Mouse (Mus musculus): ENCODE results near the gene Ptpn3.

Gene Ptpn3

DNA sequence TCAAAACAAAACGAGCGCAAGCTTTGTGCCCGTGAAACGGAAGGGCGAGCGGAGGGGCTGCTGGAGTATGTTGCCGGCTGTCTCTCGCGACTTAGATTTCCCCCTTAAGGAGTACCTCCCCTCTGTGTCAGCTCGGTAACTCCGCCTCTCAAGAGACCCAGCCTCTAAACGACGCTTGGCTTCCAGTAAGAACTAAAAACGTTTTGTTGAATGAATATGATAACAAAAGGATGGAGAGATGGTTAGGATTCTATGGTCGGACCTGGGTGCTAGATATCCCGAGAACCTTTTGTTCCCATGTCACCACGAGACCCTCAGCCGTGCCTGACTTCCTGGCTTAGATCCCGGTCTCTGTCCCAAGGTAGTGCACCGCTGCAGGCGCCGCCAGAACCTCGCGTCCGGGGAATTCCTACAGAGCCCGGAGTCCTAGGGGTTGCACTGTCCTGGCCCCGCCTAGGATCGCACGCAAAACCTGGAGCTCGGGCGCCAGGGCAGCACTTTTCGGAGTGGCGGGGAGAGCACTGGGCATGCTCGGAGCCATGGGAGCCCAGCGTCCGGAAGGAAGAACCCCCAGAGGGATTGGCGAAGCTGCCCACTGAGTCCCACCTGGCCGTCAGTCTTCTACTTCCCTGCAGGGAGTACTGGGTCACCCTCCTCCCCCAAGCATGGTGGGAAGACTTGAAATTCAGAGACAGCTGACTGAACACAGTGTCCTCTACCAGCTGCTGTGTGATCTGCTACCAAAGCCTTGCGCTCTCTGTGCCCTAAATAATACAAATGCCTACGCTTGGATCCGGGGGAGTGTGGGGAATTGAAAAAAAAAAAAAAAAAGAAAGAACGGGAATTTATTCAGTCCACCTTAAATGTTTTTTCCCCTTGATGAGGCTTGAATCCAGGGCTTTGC lies at the start of gene Ptpn3:
Gene Ptpn3, minus strand, starts transcription at position 428 of the 904 bp plus-strand sequence.
- in situ Hi-C loops (cut with MboI): no loop called here

DNA sequence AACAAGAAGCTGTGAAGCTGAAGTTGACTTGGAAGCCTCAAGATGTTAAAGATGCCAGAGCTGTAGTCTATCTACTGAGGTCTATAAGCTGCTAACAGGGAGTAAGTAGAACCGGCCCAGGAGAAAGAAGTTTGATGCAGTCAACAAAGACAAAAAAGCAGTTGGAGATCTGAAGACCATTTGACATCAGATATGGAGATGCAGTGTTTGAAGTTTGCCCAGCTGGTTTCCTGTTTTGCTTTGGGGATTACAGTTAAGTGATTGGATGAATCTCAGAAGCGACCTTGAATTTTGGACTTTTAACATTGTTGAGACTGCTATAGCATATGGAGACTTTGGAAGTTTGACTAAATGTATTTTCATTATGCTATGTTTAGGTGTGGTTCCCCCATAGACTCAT lies 48.9 kb upstream of the Ptpn3 start:
- in situ Hi-C loops (cut with MboI): no loop called here

DNA sequence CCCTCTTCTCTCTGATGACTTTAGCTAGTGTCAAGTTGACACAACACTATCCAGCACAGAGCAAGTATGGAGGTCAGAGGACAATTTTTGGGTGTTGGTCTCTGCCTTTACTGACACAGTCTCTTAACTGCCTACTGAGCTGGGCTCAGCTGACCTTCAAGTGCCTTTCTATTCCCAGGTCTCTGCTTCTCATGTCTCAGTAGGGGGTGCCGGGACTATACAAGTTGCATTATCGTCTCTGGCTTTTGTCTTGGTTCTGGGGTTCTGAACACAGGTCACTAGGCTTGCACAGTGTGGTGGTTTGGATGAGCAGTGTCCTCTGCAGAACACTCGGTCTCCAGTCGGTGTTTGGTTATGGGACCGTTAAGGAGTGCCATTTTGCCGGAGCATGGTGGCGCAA lies 42.4 kb upstream of the Ptpn3 start:
- in situ Hi-C loops (cut with MboI): no loop called here

- in situ Hi-C loops (cut with MboI): no loop called here
Observed at GRCm38 (mm10) chr4:57338923-57339322, 37.3 kb upstream of the Ptpn3 start.

GRCm38 (mm10) chr4:57338061-57338460 lies 36.4 kb upstream of the Ptpn3 start:
- in situ Hi-C loops (cut with MboI): no loop called here

GRCm38 (mm10) chr4:57335000-57335666 lies 33.5 kb upstream of the Ptpn3 start:
- in situ Hi-C loops (cut with MboI): no loop called here

DNA sequence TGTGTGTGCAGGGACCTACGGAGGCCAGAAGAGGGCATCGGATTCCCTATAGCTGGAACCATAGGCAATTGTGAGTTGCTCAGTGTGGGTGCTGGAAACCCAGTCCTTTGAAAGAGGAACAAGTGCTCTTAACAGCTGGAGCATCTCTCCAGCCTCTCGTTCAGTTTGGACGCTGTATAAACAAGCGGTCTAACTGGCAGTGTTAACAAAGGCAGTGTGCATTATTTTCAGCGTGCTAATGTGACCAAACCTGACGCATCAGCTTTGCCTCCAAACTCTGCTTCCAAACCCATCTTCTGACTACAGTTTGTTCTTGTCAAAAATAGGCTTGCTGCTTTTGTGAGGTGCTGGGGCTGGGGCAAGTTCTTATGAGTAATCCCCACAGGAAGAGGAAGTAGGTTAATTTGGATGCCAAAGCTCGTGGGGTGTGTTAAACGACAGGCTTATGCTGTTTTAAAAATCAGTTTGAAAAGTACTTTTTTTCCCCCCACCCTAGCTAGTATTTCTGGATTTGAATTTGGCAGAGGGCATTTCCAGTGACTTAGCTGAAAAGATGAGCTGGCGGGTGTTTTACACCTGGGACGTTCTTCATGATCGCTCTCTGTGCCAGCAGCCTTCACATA lies 32.4 kb upstream of the Ptpn3 start:
- in situ Hi-C loops (cut with MboI): no loop called here

GRCm38 (mm10) chr4:57332511-57332910 lies 30.9 kb upstream of the Ptpn3 start:
- in situ Hi-C loops (cut with MboI): no loop called here

GRCm38 (mm10) chr4:57320606-57321327 lies 19.1 kb upstream of the Ptpn3 start:
- in situ Hi-C loops (cut with MboI): no loop called here

GRCm38 (mm10) chr4:57318525-57319212 lies 17.0 kb upstream of the Ptpn3 start:
- in situ Hi-C loops (cut with MboI): no loop called here

DNA sequence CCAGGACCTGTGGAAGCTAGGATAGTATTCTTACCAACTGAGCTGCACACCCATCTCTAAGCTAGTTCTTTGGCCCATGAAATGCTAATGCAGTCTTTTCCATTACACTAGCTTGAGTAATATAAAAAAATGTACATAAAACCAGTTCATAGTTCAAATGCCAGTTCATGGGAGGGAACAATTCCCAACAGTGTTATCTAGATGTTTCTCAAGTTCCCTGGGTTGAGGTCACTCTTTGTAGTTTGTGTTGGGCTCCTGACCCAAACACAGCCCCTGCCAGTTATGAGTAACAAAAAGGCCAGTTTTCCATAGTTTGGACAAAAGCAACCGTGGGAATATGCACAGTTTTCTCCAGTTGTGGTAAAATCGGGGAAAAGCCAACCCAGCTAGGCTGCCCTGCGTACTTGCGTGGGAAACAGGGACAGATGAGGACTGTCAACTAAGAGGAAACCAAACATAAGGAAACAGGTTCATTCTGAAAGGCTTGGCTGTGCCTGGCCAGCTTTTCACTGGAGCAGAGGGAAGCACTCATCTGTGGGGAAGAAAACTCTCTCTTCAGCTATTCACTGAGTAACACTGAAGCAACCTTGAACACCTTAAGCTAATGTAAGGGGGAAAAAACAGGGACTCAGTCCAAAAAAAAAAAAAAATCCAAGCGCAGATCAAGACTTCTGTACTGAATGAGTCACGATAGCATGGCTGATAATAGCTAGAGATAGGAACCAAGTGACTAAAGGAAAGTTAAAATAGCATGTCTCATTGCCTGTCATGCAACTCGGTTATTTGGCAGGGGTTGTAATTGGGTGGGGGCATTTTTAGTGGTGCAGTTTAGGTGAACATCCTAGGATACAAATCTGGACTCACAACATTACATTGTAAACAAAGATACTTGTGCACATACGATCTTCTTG lies 10.9 kb upstream of the Ptpn3 start:
- in situ Hi-C loops (cut with MboI): no loop called here

DNA sequence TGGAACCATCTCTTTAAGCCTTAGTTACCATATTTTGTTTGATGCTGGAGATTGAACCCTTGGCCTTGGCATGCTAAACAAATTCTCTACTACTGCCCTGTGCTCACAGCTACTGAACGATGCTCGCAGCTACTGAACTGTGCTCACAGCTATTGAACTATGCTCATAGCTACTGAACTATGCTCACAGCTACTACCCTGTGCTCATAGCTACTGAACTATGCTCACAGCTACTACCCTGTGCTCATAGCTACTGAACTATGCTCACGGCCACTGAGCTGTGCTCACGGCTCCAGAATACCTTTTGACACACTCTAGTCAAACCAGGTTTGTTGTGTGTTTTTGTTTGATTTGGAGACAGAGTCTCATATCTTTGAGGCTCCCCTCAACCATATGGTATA lies 10.1 kb upstream of the Ptpn3 start:
- in situ Hi-C loops (cut with MboI): no loop called here

DNA sequence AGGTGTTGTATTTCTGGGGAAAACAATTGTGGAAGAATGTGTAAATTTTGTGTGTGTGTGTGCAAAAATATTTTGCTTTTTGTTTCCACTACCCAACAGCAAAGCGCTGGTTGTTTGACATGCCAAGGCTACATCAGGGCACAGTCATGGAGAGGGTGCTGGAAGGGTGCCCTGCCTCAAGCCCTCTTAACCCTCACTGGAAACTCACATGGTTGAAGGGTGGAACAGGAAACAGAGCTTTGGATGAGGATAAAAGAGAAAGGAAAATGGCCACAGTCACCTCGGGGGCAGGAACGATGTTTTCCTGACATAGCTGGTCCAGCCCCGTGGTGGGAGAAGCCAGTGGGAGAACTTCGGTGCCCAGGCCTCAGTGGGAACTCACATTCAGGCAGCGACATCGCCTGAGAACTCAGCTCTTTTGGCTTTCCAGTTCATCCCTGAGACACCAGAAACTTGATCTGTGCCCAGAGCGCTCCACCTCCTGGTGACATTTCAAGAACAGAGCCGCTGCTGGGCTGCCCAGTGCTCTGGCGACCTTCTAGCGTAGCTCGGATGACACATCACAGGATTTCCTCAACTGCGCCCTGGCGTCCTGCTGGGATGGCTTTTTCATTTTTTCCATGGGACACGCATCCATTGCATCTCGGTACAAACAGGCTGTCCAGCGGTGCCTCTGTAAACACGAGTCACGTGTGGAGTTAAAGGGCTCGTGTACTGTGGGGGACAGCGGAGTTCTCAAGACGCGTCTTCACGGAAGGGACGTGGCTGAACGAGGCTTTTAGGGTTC lies 6.8 kb upstream of the Ptpn3 start:
- in situ Hi-C loops (cut with MboI): no loop called here

DNA sequence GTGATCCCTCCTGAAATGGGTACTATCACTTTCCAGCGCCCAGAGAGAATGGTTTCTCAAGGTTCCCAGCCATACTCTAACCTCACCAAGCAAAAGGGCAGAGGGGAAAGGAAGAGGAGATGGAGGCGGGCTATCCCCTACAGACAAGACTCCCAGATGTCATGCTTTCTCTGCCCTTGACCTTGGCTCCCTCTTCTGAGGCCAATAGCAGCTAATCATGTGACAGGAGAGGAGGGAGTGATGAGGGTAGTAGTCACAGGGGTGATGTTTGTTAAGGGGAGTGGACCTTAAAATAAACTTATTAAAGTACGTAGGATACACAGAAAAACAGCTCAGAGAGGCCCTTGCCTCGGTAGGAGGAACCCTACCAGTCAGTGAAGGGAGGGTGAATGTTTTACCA lies 6.1 kb upstream of the Ptpn3 start:
- in situ Hi-C loops (cut with MboI): no loop called here

GRCm38 (mm10) chr4:57306260-57306659 lies 4.6 kb upstream of the Ptpn3 start:
- in situ Hi-C loops (cut with MboI): no loop called here

GRCm38 (mm10) chr4:57305644-57306043 lies 4.0 kb upstream of the Ptpn3 start:
- in situ Hi-C loops (cut with MboI): no loop called here

DNA sequence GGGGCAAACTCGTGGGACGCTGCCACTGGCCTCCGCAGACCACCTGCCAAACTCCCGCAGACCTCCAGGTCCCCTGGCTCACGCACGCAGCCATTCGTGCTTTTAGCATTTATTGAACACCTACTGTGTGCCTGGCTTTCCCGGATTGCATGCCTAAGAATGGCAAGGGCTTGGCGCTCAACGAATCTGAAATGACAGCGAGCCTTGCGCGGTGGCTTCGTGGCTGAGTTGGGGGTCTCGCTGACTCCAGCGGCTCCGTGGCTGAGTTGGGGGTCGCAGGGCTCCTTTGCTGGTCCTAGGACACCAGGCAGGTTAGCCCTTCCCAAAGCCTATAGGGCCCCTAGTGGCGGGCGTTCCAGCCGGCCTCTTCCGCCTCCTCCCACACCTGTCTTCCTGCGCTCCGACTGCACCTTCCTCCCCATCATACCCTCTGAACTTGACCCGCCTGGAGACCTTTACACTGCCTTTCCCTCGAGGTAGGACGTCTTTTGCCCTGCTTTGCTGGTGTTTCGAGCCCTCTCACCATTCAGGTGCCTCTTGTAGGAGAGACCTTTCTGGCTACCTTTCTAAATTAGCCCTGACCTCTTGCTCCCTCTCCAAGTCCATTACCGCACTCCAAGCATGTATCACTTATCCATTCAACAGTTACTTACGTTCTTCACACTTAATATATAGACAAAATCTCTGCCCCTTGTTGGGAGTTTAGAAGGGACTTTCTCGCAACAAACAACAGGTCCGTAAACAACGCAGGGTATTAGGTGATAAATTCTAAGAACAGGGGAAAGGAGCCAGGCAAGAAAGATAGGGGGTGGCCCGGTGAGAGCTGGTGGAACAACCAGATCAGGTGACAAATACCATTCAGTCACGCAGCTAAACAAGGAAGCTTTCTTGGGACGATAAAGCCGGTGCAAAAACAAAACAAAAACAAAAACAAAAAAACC lies 898 bp downstream of the Ptpn3 start:
- in situ Hi-C loops (cut with MboI): no loop called here

GRCm38 (mm10) chr4:57299701-57300468 lies 1.8 kb downstream of the Ptpn3 start:
- in situ Hi-C loops (cut with MboI): no loop called here

Data from mature B cell (primary cell).